Mouse (Mus musculus) left cerebral cortex, adult 11 months (tissue): ENCODE data around the gene Ccr7.

Experiments
- DNase-seq: peaks from one replicate; pipeline ENCODE4 v3.0.0; 2022; ENCODE audit warnings: low spot score

Ccr7 gene

GRCm38 (mm10) chr11:99154987-99155641 is at the start of gene Ccr7:
Gene Ccr7 (minus strand): TSS chr11:99155077.
- DNase-seq = no peak

DNA sequence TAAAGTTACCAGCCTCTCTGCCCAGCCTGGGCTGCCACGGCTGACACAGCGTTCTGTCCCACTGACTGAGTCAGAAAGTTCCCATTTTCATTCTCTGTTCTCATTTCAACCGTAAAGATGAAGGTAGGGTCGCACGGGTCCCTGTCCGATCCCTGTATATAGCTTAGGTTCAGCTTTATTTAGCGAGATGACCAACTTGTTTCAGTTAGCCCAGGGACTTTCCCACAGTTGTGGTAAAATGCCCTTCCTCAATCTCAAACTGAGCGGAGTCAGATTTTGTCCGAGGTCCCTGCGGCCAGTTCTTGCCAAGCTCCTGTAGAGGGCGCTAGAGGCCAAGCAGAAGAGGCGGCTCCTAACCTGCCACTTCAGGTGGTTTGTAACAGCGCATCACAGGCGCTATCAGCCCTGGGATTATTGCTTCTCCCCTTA is 34.3 kb upstream of the Ccr7 start:
- no peak for DNase-seq

- no peak for DNase-seq
Observed at GRCm38 (mm10) chr11:99187348-99187747, 32.5 kb upstream of the Ccr7 start.

DNA sequence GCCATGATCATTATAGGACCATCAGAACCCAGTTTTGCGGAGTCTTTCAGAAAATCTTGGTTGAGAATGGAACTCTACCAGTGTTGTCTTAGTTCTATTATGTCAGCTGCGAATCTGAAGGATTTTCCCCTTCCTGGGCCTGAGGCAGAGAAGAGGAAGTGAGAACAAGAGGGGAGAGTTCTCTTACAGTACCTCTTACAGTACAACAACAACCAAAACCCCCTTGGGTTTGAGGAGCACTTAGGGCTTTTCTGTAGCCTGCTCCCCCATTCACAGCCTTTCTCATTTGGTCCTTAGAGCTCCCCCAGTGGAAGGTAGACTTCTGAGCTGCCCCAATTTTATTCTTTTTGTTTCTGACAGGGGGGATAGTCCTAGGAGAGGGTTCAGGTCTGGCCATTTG is 32.0 kb upstream of the Ccr7 start:
- no peak for DNase-seq

DNA sequence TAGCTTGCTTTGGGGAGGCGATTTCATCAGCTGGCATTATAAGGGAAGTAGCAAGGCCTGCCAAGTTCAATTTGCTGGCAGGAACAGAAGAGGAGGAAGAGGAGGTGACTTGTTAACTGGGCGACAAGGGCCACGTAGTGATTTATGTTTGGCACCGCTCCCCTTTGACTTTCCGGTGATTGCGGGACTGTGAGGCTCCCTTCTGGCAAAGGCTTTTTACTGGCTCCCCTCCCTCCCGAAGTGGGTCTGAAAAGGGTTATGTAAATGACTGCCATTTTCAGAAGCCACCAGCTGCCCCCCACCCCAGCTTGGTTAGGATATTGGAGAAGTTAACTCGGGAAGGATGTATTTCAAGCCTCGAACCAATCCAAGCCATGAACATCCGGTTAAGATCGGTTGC is 27.7 kb upstream of the Ccr7 start:
- no peak for DNase-seq

GRCm38 (mm10) chr11:99180071-99180470 is 25.2 kb upstream of the Ccr7 start:
- DNase-seq = no peak

DNA sequence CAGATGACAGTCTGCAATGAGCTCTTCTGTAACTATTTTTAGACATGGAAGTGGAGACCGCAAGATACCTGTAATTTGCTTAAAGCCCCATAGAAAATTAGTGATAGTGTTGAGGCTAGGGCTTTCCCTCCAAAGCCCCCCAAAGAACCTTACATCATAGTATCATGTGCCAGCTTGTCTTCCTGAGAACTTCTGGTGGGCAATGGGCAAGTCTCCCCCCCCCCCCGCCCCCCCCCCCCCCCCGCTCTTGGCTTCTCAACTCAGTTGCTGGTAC is 23.0 kb upstream of the Ccr7 start:
- no peak for DNase-seq

DNA sequence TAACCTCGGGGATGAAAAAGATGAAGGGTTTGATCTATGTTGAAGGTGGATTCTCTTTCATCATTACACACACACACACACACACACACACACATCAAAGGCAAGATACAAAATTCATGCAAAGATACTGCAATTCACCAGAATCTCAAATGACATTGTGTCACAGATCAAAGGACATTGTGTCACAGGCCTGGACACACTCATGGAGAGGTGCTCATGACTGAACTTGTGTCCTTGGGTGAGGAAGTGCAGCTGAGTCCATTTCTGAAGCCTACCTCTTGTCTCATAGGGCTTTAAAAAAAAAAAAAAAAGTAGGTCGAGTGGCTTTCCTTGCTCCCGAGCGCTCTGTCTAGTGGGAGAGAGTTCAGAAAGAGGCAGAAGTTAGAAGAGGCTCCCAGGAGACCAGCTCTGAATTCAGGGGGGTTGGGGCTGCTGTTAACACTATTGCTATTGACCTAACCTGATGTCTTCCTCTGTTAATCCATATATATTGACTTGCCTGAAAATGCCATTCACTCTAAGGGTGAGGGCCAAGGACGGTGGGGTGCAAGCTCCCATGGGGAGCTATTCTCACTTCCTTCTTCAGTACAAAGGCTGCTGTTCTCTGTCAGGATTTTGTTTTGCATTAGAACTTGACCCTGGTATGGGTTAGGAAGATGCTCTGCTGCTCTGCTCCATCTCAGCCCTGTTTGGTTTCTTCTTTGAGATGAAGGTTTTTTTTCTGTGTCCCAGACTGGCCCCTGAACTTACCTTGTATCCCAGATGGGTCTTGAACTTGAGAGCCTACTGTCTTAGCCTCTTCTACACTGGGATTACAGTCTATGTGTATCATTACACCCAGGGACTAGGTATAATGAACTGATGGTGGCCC is 22.4 kb upstream of the Ccr7 start:
- DNase-seq = no peak

GRCm38 (mm10) chr11:99172002-99172401 is 17.1 kb upstream of the Ccr7 start:
- no peak for DNase-seq

DNA sequence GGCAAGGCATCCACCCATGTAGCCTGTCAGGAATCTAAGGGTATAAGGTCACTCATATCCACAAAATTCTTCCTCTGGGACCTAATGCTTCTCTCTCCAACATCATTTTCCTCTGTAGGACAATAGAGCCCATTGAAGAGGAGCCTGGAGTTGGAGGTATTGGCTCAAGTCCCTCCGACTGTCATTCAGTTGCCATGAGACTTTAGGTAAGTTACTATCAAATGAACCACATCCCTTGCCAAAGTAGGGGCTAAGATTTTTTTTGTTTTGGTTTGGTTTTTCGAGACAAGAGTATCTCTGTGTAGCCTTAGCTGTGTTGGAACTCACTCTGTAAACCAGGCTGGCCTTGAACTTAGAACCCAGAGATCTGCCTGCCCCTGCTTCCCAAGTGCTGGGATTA is 16.6 kb upstream of the Ccr7 start:
- no peak for DNase-seq

- DNase-seq = no peak
Observed at GRCm38 (mm10) chr11:99170547-99171267, 15.8 kb upstream of the Ccr7 start.

DNA sequence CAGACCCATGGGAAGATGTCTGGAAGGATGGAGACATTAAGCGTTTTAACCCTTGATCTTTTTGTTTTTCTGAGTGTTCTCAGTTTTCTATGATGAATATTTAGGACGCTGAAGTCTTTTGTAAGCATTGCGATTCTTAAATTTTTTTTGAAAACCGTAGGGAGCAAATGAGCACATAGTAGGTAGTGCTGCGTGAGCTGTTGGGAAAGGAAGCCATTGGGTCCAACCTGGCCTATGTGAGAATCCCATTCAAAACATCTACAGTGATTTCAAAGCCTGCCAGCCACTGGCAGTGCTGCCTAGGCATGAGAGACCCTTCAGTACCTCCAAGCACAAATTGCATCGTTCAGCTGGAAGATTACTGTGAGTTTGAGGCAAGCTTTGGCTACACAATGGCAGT is 15.1 kb upstream of the Ccr7 start:
- DNase-seq = no peak

DNA sequence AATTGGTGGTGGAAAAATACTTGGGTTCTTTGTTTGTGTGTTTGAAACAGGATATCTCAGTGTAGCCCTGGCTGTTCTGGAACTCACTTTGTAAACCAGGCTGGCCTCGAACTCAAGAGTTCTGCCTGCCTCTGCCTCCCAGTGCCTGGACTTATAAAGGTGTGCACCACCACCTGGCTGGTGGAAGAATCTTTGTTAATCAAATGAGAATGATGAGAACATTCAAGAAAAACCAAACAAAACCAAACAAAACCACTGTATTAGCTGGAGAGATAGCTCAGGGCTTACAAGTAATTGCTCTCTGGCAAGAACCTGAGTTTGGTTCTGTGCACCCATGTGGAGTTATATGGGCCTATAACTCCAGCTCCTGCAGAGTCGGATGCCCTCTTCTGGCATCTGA is 14.6 kb upstream of the Ccr7 start:
- DNase-seq = no peak

GRCm38 (mm10) chr11:99168030-99168474 is 13.2 kb upstream of the Ccr7 start:
- DNase-seq = no peak

GRCm38 (mm10) chr11:99167576-99167975 is 12.7 kb upstream of the Ccr7 start:
- DNase-seq = no peak

DNA sequence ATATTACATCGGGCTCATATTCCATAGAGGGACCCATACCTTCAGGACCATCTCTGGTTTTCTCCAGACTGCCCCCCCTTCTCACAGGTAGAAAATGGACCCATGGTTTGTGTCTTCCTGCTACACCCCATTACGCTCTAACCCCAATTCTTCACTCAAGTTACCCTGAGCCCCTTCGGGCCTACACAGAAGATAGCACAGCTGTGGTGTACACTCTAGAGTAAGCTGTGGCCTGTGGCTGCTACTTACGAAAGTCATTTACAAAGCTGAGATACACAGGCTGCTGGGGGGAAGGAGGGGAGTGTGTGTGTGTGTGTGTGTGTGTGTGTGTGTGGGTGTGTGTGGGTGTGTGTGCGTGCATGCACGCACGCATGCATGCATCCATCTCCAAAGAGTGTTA is 11.4 kb upstream of the Ccr7 start:
- no peak for DNase-seq

GRCm38 (mm10) chr11:99165031-99165752 is 10.3 kb upstream of the Ccr7 start:
- DNase-seq = no peak

- no peak for DNase-seq
Observed at GRCm38 (mm10) chr11:99162972-99163686, 8.3 kb upstream of the Ccr7 start.

DNA sequence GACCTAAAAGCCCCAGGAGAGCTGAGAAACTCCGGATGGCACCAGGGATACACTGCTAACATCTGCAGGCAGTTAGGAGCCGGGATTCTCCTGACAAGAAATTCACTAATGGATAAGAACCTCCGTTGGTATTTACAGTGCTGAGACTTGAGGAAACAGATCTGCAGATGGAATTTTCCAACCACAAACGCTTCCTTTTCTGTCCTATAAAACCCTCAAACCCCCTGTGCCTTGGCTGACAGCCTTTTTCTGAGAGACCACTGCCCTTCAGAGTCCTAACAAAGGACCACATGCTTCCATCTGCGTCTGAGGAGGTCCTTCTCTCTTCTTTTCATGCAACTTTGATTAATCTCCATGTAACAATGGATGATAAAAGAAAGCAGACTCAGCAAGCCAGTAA is 6.8 kb upstream of the Ccr7 start:
- DNase-seq = no peak

DNA sequence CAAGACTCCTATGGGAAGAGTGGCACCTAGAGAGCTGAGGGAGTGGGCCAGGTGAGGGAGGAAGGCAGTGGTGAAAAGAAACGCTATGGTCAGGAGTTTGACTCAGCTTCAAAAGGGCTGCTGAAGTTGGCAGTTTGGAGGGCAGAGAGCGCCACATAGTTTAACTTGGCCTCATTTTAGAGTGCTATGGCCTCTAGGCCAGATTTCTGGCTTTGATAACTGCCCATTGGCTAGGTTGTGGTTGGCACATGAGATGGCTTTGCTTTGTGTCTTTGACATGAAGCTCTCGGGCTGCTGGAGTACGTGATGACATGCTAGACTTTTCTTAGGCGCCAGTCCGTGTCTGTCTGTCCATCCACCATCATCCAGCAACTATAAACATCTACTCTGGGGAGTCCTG is 5.4 kb upstream of the Ccr7 start:
- DNase-seq = no peak

DNA sequence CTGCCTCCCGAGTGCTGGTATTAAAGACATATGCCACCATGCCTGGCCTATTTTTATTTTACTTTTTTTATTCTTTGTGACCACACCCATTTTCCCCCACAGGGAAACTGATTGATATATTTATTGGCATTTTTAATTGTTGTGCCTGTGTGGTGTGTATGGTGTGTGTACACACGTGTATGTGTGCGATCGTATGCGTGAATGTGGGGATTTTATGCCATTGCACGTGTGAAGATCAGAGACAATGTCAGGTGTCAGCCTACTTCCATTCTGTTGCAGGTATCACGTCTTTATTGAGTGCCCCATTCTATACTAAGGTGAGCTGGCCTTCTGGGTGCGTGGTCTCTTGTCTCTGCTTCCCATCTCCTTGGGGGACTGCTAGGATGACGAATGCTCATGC is 940 bp upstream of the Ccr7 start:
- DNase-seq = no peak
